Mouse (Mus musculus) effector memory CD4-positive, alpha-beta T cell, adult 7 months (primary cell): ENCODE data around the gene Supt7l. TPM values are rescaled to one million over a fixed set of nuclear protein-coding genes. Genes with fewer than 3 reads are reported as not detected.

Source experiments
- polyA plus RNA-seq: library from polyadenylated mRNA; unstranded; fragments of 100-300 nt; shearing (Covaris generic); gene quantifications from one replicate; pipeline ENCODE4 v1.2.1, GENCODE M21; 2017

Gene Supt7l
- 13.4 TPM for polyA plus RNA-seq

DNA sequence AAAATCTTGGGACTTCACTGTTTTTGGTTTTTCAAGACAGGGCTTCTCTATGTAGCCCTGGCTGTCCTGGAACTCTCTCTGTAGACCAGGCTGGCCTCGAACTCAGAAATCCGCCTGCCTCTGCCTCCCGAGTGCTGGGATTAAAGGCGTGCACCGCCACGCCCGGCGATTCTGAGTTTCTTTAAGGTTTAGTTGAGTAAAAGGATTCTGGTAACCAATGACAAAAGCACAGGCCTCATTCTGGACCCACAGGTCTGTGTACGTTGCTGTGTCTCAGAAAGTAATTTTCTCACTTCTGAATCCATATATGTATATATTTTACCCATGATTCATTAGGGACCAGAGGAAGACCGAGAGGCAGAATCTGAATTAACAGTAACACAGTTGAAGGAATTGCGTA is at the start of gene Supt7l:
TSS of gene Supt7l (minus strand) at position 101 of the 400 bp plus-strand sequence.

DNA sequence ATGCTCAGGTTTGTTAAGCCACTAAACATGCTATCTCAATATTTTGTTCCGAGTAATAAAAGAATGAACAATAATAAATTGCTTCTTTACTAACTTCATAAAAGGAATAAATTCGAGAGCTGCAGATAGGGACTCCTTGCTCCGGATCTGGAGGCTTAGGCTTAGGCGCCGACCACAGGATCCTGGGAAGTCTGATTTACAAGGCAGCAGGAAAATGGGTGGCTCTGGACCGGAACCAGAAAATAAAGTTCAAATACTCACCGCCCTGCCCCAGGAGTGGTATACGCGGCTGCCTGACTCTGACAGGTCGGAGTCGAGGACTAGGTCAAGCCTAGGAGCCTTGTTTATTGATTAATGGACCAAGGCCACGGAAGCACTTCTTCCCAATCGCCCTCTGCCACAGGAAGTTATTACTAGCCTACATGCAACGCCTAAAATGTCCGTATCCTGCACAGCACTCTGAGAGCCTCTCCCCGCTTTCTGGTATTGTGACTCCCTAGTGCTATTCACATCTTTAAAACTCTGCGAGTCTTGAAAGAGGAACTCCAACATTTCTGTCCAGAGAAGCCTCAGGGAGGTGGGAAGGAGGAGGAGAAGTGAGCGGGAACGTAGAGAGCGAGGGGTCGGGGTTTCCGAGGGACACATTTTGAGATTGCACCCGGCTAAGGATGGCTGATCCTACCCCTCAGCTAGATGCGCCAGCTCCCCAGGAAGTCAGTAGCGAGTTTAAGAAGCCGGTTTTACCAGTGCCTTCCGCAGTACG is 1.1 kb downstream of the Supt7l start, which contains the start of gene Slc4a1ap:
TSS of gene Slc4a1ap (plus strand) at position 642 of the 763 bp plus-strand sequence.

DNA sequence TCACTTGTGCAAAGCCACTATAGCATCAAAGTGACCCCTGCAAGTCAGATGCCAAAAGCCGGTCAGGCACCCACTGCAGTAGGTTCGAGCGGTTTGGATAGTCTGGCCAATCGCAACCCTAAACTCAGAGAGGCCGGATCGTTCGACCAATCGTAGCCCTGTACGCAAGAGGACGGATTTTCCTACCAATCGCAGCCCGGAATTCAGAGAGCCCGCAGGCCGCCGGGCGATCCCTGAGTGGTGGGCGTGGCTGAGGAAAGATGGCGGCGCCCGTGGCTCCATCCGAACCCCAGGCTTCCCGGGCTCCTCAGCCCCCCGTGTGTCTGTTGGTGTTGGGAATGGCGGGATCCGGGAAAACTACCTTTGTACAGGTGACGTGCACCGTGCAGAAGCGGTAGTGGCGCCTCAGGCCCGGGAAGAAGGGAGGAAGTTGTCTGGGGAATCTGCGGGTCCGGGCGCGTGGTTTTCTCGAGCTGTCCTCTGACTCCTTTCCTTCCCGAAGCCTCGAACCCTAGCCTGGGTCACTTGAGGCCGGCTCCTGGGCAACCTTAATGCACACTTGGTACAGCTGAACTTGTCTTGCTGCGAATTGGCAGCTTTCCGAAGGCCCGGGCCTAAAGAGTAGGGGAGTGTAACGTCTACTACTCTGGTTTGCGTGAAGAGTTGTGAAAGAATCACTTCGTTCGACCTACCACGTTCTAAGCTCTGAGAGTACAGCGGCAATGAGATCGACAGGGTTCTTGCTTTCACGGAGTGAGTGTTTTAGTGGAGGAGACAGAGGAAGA is 32.9 kb downstream of the Supt7l start, which contains the start of gene Gpn1:
TSS of gene Gpn1 (plus strand) at position 229 of the 785 bp plus-strand sequence.

DNA sequence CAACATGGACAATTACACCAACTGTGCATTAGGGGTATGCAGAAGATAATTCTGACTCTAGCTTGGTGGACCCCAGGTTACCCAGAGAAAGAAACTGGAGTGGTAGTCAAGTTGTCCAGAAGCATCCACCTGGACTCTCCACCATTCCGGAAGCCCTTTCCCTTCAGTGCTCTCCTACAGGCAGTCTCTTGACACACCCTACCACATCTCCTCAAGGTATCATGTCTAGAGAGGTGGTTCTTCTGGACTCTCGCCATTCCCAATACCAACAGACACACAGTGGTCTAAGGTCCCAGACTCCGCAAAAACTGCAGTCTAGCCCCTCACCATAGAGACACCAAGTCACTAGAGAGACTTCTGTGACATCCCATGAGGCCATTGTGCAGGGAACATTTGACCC is 42.2 kb downstream of the Supt7l start, which contains the start of gene 4930548H24Rik:
TSS of gene 4930548H24Rik (plus strand) at position 301 of the 400 bp plus-strand sequence.

Other genes with a start within 250 kb of the Supt7l start
- 11.4 TPM for gene Ift172, start 236.7 kb downstream of the Supt7l start, polyA plus RNA-seq
- 3.8 TPM for gene Fndc4, start 231.7 kb downstream of the Supt7l start, polyA plus RNA-seq
- 0.80 TPM for gene Gckr, start 230.4 kb downstream of the Supt7l start, polyA plus RNA-seq
- gene Zfp512, start 75.4 kb downstream of the Supt7l start, polyA plus RNA-seq: 26.9 TPM
- gene 4930548H24Rik, start 42.1 kb downstream of the Supt7l start, polyA plus RNA-seq: 0.45 TPM
- 33.0 TPM for gene Gpn1, start 33.1 kb downstream of the Supt7l start, polyA plus RNA-seq
- gene Slc4a1ap, start 812 bp downstream of the Supt7l start, polyA plus RNA-seq: 56.8 TPM
- gene Mrpl33, start 69.1 kb upstream of the Supt7l start, polyA plus RNA-seq: 212 TPM
- 15.3 TPM for gene Rbks, start 169.8 kb upstream of the Supt7l start, polyA plus RNA-seq
- 51.0 TPM for gene Babam2, start 169.9 kb upstream of the Supt7l start, polyA plus RNA-seq